Mouse (Mus musculus): ENCODE results near the gene Galntl5.
A peak's percentile ranks its signal among the peaks of the same experiment; 100 is the strongest.
"Not testable (repeated sequence)": the region's sequence is repeated elsewhere in the genome, so short reads cannot be mapped to it uniquely, and the experiment has no call there.

Galntl5 gene

DNA sequence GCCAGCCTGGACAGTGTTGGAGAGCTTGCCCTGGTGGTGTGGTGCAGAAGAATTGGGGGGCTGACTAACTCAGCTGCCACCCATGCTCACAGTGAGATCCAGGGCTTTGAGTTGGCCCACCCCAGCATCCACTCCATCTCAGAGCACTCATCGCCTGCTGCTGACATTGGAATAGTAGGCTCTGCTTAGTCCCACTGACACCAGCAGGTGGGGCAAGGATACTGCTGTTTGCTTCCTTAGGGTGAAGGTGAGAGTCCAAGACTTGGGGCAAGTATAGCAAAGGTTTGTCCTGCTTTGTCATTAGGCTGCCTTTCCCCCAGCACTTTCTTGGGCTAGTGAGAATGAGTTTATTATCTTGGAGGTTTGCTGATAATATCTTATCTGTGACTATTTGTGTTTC is 7.5 kb downstream of the Galntl5 start:
- peak; percentile 22 to 65 for DNase-seq (ENCODE audit: inconsistent age in 2 of 2, low spot score in 1 of 2)

DNA sequence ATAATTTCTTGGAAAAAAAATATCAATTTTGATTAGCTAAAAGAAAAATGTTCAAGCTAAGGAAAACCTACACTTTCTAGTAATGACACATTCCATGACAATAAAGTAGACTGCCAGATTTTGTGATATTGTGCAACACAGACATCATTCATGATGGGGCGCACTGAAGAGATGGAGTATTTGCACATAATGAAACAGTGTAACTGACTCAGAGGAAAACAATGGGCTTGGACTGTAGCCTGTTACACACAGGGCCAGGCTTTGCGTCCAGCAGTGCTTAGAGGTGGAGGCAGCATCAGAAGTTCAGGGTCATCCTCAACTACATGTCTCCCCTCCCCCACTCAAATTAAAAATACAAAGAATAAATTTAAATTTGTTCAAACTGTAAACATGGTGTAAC is 9.3 kb downstream of the Galntl5 start:
- peak; percentile 35 to 74 for DNase-seq (ENCODE audit: inconsistent age in 2 of 2, low spot score in 1 of 2)

DNA sequence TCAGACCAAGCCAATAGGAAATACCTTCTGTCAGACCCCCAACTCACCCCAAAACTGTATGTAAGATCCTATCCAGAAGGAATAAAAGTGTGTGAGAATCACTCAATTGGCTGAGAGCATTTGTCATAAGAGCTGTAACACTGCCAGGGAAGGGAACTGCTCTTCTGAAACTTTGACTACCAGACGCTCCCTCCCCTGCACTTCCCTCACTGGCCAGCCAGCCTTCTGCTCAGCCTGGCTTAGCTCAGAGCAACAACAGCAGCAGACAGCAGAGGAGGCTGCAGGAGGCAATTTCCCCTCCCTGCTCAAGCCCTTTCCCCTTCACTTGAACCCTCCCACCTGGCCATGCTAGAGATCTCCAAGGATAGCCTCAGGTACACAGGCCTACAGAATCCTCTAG is 30.6 kb downstream of the Galntl5 start:
- DNase-seq (ENCODE audit: inconsistent age in 2 of 2, low spot score in 1 of 2): no peak

DNA sequence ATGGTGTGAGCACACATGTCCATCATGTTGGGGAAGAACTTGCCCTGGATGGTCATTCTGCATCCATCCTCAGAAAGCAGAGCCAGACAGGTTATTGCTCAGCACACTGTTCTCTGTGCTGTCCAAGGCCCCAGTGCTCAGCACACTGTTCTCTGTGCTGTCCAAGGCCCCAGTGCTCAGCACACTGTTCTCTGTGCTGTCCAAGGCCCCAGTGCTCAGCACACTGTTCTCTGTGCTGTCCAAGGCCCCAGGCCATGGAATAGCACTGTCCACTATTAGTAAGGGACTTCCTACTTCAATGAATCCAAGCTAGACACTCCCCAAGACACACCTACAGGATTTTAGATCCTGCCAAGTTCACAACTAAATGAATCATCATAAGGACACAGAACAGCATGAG is 32.0 kb downstream of the Galntl5 start:
- DNase-seq (ENCODE audit: inconsistent age in 2 of 2, low spot score in 1 of 2): peak; percentile 55 to 64

DNA sequence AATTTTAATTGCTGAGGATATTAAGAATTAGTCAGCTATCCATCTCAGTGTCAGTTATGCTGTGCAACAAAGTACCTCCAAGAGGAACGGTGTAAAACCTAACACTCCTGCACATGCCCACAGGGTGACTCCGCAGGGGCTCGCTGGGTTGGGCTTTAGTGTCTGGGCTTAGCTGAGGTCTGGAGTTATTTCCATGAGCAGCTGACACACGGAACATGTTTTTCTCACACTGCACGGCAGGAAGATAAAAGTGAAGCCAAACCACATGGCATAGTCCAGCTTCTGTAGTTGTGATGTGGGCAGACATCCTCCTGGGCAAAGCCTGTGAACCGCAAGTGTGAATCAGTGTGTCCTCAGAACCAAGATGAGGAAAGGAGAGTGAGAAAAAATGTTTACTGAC is 33.7 kb downstream of the Galntl5 start:
- no peak for DNase-seq (ENCODE audit: inconsistent age in 2 of 2, low spot score in 1 of 2)

DNA sequence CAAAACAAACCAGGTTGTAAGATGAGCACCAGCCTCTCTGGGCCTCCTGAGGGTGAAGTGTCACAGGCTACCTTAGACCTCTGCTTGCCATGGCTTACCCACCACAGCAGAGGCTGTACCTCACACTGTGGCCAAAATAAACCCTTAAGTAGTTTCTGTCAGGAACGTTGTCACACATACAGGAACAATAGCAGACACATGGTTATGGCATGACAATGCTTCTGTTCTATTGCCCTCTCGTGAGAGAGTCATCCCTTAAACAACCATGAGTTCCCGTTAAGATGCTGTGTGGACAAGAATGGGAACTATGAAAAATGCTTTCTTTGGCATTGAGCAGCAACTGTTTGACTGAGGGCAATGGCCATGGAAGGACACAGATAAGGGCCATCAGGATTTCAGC is 40.3 kb downstream of the Galntl5 start, which contains the start of gene Galnt11:
Gene Galnt11 (plus strand): TSS at position 301 of the 400 bp plus-strand sequence.
- DNase-seq (ENCODE audit: inconsistent age in 2 of 2, low spot score in 1 of 2): no peak

DNA sequence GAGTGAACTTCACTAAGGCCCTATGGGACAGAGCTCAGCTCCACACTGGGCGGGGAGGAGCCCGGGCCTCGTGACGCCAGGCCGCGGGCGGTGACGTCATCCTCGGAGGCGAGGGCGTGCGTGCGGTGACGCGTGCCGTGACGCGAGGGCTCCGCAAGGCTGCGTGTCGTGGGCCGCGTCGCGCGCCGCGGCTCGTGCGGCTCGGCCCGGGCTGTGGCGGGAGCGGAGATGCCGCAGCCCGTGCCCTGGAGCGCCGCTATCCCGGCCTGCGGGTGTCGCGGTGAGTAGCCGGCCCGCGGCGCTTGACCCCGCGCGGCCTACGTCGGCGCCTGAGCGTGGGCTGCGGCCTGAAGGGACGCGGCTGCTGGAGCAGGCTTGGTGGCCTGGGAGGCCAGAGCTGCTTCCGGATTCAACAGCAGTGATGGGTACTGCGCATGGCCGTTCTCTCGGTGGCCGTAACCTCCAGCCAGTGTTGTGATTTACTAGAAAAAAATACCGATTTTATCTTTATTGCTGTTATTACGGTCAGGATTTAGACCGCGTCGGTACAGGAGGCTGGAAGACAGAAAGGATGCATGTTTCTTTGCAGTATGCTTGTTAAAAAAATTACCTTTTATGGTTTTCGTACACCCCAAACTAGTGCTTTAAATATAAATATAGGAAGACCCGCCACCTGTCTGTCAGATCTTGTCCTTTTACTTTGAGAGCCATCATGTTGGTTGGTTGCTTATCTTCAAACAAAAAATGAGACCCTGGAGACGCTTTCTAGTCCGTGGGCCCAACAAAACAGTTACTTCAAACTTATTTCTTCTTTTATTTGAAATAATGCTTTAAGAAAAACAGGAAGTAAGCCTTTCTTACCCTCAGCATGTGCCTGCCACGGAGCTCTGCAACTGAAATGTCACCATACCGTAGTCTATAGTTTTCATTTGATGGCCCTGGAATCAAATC is 41.8 kb downstream of the Galntl5 start, which contains the start of gene E130116L18Rik:
Gene E130116L18Rik (minus strand): TSS at position 402 of the 951 bp plus-strand sequence.
- DNase-seq (ENCODE audit: inconsistent age in 2 of 2, low spot score in 1 of 2): peak; percentile 92 to 97

DNA sequence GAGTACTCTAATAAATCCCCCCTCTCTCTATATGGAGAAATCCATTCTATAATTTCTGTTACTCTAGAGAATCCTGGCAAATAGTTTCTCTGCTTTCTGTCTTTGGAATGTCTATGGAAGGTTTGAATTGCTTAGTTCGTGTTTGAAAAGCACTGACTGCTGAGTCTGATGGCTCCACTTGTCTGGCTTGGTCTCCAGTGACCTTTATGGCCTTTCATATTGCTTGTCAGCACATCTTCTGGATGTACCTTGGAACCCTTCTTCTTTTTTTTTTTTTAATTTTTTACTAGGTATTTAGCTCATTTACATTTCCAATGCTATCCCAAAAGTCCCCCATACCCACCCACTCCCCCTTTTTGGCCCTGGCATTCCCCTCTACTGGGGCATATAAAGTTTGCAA is 43.1 kb downstream of the Galntl5 start:
- DNase-seq (ENCODE audit: inconsistent age in 2 of 2, low spot score in 1 of 2): not testable (repeated sequence)

DNA sequence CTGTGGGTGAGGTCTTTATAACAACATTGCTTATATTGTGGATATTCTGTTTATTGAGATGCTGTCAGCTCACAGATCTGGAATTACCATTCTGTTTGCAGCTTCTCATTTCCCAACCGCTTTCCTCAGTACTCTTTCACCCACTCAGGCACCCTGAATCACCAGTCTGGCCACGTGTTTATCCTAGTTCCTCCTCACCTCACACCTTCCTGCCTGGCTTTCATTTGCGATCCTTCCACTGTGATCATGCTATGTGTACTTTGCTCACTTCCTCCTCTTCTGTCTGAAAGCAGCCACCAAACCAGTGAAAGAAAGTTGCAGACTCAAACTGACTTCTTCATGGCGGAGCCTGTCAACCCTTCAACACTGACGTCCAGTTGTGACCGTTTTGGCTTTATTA is 61.8 kb downstream of the Galntl5 start:
- DNase-seq (ENCODE audit: inconsistent age in 2 of 2, low spot score in 1 of 2): no peak

DNA sequence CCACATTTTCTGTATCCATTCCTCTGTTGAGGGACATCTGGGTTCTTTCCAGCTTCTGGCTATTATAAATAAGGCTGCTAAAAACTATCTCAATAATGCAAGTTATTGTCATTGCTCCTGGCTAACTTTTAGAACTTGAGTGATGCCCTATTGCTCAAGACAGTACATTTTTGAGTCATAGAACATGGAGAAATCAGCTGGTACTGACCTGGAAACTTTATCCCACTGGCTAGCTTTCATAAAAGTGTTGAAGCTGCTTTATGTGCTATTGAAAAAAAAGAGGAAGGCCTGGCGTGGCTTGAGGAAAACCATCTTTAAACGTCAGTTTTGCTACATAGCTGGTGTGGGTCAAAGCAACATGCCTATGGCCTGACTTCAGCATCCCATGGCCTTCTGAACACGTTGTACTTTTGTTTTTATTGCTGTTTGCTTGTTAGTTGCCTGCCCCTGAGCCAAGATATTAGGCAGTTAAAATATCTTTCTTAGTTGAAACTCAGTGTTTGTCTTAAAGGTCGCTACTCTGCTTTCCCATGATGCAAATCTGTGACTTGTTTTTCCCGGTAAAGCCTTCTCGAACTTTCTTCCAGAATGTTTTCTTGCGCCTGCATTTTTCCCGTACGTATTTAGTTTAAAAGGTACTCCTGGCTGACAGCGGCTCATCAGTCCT is 64.7 kb downstream of the Galntl5 start:
- DNase-seq (ENCODE audit: inconsistent age in 2 of 2, low spot score in 1 of 2): peak; percentile 28 to 77

DNA sequence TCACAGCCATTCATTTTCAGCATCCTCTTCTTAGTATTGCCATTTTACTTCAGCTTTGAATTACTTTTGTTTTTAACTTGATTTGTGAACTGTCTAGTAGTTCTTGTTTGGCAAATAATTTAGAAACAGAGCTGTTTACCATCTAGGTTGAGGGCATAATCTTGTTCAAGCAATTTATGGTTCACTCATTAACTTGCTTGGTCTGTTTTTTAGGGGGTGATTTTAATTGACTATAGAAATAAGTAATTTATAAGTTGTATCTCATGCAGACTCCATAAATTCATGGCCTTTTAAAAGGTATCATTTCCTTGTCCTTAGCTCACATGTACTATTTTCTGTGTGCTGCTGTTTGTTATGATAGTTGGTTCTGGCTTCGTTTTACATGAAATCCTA is 65.2 kb downstream of the Galntl5 start:
- no peak for DNase-seq (ENCODE audit: inconsistent age in 2 of 2, low spot score in 1 of 2)

DNA sequence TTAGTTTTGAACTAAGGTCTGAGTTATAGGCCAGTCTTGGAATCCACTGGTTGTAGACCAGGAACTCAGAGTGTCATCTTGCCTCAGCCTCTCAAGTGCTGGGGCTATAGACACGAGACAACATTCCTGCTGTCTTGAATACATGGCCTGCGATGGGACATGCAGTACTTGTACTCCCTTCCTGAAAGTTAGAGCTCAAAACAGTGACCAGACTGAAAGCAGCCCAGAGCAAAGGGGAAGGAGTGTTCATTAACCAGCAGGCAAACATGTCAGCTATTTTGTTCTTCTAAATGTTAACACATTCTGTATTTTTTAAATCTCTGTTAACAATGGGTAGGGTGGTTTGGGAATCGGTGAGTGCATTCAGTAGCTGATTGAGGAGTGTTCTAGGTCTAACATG is 65.8 kb downstream of the Galntl5 start:
- DNase-seq (ENCODE audit: inconsistent age in 2 of 2, low spot score in 1 of 2): no peak

DNA sequence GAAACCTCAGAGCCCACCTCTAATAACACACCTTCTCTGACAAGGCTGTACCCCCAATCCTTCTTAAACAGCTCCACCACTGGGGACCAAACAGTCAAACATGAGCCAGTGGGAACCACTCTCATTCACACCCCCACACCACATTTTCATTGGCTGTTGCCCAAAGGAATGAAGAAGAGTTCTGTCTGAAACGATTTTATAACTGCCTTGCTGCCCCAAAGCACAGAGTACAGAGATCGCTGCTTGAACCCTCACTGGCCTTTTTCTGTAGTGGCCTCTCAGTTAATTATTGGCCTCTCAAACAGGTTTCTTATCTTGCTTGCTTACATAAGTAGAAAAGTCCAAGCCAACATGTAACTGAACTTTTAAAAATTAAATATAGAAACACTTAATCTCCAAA is 71.2 kb downstream of the Galntl5 start:
- DNase-seq (ENCODE audit: inconsistent age in 2 of 2, low spot score in 1 of 2): no peak

DNA sequence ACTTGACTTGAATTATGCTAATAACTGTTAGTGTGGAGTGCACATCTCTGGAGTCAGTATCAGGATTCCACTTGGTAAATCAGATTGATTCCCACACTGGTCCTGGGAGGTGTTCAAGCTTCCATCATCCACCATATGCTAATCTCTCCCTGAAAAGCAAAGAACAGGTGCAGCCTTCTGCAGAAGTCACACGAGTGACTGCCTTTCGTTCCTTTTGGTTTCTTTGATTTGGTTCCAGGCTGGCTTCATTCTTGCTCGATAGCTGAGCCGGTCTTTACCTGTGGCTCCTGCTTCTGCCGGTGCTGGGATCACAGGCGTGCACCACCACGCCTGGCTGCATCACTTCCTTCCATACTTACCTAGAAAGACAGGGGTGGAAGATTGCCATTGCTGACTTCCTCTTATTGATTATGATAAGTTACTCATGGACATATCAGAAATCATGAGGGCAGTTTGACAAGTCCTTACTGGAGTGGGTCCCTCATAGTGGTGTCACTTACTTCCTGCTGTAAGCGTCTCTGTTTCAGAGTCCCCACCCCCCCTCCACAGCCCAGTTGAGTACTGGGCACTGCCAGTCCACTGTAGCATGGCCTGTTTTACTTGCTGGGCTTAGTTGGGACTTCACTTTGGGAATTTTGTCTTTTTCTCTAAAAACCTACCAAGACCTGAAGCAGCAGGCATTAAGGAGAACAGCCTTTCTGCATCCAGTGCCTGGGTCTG is 71.7 kb downstream of the Galntl5 start:
- no peak for DNase-seq (ENCODE audit: inconsistent age in 2 of 2, low spot score in 1 of 2)

DNA sequence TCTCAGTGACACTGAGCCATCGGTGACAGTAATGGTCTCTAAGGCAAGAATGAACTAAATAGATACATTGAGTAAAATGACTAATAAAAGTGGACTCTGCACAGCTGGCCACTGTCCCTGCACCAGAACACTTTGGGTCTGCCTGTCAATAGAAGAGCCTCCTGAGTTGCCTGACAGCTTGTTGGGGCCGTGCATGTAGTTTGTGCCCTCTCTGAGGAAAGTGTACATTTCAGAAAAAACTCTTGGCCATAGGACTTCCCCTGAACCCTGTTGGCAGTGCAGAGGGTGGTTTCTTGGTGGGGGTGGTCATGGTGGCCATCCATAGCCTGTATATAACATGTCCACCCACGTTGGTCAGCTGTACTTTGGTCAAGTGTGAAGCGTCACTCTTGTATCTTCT is 73.2 kb downstream of the Galntl5 start:
- DNase-seq (ENCODE audit: inconsistent age in 2 of 2, low spot score in 1 of 2): no peak

DNA sequence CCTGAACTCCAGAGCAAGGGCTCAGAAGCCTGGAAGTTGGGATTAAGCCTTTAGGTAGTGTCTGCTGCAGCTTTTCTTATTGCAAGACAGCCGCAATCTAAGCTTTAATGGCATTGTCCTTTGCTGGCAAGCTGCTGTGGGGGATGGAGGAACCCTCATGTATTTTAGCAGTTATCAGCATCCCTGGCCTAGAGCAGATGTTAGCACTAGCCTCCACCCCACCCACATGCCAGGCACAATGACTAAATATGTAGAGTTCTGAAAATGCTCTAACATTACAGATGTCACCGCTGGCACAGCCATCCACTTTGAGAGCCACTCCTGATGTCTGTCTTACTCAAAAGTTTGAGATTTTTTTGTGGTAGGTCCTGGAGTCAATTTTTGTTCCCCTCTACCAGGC is 75.4 kb downstream of the Galntl5 start:
- no peak for DNase-seq (ENCODE audit: inconsistent age in 2 of 2, low spot score in 1 of 2)

DNA sequence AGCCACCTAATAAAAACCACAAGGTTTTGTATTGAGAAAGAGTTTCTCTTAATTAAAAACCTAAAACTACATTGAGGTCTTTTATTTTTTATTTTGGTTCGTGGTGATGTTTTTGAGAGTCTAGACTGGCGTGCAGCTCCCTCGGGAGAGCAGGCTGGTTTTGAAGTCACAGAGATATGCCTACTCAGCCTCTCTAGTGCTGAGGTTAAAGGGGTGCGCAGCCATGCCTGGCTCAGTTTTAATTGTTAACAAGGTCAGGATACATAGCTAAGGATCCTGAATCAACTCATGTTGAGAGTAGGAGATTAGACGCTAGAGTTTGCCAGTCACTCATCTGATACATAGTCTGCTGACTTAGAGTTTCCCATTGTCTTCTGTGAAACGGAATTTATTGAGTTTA is 80.2 kb downstream of the Galntl5 start:
- no peak for DNase-seq (ENCODE audit: inconsistent age in 2 of 2, low spot score in 1 of 2)

DNA sequence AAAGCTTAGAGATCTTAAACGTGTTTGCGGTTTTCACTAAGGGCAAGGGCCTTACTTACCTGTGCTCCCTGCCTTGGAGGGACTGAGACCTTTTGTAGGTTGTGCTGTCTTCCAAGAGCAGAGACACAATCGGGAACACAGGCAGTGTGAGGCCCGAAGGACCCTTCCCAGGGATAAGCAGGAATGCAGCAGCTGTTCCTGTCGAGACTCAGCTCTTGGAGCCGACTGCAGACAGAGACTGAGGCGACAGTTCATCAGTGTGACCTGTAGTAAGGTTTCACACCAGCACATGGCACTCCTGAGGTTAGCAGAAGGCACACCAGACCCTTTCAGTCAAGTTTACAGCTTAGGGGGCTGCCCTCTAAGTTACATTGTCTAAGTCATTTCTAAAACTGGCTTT is 81.0 kb downstream of the Galntl5 start:
- no peak for DNase-seq (ENCODE audit: inconsistent age in 2 of 2, low spot score in 1 of 2)

DNA sequence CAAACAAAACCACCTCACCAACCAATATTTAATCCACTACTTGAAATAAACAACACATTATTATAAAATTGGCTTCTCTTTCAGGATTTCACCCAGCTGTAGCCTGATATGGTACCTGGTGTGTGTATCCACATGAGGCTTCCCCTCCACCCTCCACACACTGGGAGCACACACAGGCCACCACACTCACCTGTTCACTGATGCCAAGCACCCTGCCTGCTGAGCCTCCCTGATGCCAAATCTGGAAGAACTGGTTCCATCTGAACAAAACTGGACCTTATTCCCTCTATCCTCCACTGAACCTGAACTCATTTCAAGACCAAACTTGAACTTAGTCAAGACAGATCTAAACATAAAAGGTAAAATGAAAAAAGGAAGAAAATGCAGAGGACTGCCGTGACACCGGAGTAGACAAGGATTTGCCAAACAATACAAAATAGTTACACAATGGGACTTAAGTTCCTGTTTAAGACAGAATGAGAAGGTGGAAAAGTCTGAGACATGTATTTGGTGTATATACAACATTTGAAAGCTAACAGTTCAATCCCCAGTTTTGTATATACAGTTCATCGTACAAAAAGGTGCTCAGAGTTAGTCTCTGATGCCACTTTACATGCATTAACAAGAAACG is 87.1 kb downstream of the Galntl5 start:
- no peak for DNase-seq (ENCODE audit: inconsistent age in 2 of 2, low spot score in 1 of 2)
